Mouse (Mus musculus) layer of hippocampus, adult 9-10 months (tissue): ENCODE measurements at regions not wholly inside any gene's neighbourhood (a gene's known extent, or its start where the extent isn't known, plus 50 kb on each side); places are given as distances from the start of the nearest gene placed in this dataset.
"Not testable (repeated sequence)": the region's sequence is repeated elsewhere in the genome, so short reads cannot be mapped to it uniquely, and the experiment has no call there.

Source experiments
- DNase-seq: peaks from one replicate; pipeline ENCODE4 v3.0.0; 2022; ENCODE audit warnings: low spot score

DNA sequence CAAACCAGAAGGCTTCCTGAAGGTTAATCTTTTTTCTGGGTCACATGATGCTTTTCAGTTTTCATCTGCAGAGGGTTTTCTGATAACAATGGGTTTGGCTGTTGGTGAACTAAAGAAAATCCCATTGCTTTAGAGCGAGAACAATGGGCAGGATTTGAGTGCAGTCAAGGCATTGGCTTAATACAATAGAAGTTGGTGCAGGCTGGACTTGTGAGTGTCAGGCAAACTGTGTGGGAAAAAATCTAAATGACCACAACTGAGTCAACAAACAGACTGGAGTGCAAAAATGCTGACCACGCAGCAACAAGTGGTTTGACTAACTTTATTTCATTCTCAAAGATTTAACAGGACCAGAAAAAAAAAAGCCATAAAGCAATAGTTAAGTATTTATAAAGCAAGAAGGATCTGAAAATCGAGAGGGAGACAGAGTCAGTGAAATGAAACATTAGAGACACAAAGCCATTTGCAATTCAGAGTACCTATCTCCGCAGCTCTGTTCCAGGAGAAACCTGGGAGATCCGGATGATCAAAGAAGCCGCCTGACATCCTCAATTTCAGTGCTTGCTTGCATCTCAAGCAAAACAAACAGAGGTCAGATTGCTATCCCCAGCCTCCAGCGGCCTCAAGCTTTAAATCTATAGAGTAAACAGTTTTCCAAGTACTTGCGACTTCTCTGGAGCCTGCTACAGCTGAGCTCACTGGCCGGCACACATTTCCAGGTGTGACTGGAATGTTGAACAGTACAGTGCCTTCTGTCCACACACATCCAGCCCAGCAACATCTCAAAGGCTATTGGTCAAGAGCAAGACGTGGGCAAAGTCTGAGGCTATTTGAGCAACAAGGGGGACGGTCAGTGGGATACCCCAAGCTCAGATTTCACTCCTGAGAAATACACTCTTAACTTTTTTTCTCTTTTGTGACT is 229.5 kb upstream of the Arglu1 start:
- DNase-seq: no peak

DNA sequence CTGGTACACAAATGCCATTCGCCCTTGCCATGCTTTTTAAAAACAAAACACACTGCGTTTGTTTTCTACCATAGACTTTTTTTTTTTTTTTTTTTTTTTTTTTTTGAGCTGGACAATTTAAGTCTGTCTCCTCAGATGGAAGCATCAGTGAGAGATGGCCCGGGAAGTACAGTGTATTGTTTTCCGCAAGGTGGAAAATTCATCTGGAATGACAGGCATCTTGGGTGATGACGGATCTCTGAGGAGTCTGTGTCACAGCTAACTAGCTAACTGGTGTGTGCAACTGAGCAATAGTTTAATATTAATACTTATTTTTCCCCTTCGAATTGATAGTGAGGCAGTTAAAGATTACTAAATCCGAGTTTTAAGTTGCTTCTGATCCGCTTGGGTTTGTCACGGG is 228.7 kb upstream of the Arglu1 start:
- no peak for DNase-seq

DNA sequence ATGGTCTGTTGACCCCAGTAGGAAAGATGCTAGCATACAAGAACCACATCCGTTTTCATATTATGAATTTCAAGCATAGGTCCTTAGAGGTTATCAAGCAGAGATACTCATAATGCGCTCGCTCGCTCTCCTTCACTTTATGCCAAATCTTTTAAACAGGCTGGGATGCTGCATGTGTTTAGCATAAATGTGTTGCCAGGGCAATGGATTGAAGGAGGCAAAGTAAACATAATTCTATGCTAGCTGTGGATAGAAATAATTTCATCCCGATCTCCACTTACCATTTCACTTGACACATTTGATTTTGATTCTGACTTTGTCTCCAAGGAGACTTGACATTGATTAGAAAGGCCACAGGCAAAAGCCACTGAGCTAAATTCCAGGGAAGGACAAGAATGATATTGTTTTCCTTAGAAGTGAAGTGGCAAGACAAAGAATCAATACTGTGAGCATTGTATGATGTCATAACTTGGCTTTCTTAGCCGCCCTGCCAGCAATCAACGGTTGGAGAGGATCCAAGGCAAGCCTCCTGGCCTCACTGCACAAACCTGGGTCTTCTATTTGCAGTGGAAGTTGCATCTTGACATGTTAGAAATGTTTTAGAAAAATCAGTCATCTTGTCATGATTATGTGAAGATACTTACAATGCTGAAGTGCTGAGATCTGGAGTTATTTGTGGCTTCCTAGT is 217.3 kb upstream of the Arglu1 start:
- DNase-seq: no peak

DNA sequence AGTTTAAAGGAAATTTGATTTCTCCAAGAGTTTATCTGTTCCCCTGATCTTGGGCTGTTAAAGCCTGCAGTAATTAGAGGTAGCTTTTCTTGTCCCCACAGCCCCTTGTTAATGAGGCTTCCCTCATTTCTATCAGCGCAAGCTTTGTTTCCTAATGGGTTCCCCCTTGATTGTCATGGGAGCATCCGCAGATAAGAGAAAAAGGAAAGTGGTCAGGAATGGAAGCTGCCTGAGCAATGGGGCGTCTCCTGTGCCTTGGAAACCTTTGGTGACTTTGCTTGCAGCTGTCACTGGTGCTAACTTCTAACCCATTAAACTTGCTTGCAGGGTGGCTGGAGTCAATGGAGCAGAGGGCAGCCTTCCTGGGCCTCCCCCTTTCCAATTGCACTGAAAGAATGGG is 202.7 kb upstream of the Arglu1 start:
- no peak for DNase-seq

DNA sequence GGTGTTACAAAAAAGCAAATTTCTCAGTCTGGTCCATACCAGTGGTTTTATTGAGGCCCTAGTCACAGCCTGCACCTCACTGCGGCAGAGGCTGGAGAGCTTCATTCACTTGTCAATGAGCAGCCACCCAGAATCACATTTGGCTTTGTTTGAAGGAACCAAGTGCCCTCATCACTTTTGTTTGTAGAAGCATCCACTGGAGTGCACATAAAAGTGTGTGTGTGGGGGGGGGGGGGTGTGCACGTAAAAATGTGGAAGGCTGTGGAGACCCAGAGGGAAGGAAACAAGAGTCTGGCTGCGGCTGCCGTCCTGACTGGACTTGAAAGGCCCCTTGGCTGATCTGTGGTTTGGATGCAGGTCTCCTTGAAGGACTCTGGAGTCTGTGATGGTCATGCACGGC is 187.0 kb upstream of the Arglu1 start:
- no peak for DNase-seq

DNA sequence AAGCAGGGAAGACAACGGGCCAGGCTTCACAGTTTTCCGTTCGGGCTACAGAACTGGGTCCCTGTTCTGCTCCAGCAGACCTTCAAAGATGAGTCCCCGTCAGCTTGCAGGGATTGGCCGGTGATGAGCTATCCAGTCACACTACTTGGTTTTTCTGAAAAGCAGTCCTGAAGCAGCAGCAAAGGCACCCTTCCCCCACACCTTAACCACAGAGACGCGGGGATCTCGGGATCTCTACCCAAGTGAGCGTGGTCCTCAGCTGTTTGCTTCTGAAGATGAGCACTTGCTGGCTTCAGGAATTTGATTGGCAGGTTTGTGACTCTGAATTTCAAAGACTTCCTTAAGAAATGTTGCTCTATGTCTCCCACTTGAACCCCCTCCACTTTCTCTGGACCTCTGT is 186.6 kb upstream of the Arglu1 start:
- DNase-seq: no peak

DNA sequence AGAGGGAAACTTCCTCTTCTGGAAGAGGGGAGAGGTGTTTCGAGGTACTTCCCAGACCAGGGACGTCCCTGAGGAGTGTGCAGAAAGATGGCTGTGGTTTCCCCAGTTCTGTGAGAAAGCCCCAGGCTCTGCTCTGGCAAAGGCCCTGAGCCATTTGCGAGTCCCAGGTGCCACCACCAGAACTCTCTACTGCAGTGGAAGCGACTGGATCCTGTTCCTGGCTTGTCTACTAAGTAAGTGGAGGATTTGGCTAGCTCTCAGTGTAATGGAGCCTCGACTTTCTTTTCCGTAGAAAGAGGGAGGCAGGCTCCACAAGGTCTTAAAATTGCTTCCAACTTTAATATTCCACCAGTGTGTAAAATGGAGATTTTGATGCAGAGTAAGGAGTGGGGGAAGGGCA is 186.1 kb upstream of the Arglu1 start:
- DNase-seq: no peak

DNA sequence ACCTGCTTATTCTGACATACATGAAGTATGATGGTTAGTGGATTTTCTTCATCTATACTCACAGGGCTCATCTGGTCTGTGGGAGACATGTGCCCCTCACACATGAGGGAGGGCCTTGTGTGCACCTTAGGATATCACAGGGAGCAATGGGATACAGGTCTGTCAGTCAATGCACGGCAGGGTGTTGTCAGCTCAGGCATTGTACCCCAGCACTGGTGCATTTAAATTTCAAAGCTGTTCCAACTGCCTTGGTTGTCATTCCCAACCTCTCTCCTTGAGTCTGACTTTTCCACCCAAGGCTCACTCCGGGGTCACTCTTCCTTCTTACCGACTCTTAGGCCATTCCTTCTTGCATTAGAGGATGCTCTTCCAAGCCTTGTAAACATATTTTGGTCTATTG is 181.6 kb upstream of the Arglu1 start:
- DNase-seq: no peak

DNA sequence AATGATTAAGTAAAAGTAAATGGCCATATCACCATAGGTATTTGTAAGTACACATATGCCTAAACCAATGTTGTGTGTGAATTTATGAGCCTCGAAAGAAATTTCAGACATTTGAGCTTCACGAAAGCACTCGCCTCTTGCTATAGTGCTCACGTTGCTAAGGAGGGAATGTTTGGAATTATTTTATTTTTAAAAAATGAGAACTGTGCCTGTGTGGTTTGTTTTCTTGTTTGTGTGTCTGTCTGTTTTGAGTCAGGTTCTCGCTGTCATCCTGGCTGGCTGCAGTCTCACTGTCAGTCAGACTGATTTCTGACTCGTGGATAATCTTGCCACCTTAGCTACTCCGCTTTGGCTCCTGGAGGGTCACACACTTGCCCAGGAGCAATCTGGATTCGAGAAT is 180.7 kb upstream of the Arglu1 start:
- no peak for DNase-seq

DNA sequence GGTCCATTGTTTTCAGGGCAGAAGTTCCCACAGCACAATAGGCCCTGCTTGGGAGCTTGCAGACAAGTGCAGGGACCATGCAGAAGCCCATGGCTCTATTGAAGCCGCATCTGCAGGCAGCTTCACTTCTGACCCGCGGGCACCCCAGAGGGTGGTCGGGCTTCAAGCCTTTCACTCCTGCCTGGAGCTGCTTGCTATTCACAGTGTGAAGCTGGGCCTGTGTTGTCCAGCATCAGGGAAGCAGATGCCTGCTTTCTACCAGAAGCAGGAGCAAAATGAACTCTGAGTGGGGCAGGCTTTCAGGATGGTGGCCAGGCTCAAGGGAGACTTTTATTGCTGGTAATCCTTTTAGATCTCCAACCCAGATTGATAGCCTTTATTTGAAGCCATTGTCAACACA is 180.2 kb upstream of the Arglu1 start:
- no peak for DNase-seq

DNA sequence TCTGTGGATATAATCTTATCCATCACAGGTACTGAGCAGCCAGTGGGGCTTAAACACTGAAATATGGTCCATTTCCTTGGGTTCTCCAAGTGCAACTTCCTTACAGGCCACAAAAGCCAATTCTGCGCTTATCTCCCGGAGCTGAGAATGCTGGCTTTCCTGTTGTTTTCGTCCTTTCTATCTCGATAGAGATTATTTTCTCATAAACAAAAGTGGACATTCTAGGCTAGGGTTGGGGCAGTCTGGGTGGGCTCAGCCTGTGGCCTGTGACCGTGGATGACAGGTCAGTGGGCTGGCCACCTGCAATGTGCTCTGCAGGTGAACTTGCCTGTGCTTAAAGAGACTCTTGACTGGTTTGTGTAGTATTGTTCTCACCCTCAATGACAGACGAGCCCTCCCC is 179.0 kb upstream of the Arglu1 start:
- no peak for DNase-seq

DNA sequence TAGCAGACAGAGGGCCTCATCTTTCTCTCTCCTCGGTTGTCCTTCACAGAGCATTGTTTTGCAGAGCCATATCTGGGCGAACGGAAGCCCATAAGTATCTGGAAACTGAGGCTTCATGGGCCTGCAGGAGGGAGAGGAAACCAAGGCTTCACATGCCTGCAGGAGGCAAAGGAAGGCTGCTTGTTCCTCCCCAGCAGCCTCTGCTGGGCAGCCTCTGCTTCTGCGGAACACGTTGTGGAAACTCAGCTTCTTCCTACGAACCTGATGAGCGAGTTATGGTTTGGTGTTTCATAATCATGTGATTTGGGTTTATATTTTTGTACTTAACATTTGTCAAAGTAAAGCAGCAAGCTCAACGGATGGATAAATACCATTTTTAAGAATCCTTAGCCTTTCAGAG is 177.6 kb upstream of the Arglu1 start:
- no peak for DNase-seq

DNA sequence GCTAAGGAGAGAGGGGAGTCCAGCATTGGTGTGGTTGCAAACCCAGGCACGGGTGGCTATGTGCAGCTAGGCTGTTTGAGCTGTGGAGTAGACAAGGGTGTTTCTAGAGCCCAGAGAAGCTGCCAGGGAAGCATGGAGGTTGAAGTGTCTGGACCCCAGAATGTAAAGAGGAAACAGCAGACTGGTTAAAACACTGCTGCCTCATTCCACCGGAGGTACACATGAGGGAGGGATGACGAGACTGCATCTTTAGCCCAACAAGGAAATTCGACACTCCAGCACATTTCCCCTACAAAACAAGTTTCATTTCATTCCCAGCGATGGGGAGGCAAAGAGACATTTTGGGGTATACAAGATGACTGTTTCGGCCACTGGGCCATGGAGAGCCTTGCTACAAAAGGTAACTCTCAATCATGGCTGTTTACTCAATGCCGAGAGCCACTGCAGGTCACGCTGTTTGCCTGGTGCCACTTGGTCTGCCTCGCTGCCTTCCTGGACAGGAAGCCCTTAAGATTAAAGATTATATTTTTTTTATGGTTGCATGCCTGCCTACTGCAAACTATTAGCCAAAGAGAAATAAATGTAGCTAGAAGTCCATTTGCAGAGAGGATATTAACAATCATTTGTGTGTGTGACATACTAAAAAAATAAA is 176.9 kb upstream of the Arglu1 start:
- DNase-seq: no peak

DNA sequence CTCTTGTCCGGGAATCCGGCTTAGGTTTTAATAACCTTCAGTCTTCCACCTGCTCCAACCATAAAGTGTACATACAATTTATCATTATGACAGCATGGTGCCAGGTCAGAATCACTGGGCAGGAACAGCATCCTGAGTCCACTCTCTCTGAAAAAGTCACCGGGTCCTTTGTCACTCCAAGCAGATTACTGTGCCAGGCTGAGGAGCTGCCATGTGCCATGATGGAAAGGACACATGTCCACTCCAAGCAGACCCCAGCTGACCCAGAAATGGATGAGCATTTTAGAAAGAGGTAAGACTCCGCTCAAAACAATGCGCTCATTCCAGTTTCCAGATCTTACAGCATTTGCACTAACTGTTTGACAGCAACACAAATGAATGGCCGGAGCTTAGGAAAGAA is 172.4 kb upstream of the Arglu1 start:
- no peak for DNase-seq

DNA sequence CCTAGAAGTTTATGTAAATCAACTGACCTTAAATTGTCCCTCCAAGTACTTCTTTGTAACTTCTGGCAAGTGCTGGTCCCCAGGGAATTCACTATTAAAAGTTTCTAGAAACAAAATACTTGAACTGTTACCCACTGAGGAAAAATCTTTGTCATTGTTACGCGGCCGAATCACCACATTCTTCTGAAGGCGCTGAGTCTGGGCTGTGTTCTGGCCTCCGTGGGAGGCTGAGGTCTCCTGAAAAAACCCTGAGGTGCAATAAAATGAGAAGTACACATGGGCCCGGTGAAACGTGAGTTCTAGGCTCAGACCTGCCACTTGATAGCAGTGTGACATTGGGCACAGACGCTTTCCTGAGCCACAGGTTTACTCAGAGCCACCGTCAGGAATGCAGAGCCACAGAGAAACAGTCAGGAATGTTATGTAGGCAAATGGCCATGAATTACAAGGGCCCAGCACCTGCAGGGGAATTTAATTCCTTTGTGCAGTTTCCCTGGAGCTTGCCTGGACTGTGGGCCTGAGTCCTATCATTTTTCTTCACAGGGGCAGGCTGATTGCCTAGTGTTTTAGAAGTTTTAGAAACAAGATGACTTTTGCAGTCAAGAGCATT is 171.1 kb upstream of the Arglu1 start:
- no peak for DNase-seq

DNA sequence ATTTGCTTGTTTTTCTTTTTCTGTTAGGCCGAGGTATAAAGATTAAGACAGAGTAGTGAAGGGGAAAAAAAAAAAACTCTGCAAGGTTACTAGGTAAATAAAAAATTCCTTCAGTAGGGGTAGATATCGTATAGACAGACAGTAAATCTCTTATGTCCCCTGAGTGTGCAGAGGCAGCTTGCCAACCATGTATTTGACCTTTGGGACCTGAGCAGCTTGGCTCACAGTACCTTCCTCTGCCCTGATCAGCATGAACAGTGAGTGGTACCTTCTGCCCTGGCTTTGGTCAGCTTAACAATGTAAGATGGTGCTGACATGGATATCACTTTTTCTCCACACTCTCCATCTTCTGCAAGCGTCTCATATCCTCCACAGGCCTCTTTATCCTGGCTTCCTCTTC is 168.3 kb upstream of the Arglu1 start:
- no peak for DNase-seq

DNA sequence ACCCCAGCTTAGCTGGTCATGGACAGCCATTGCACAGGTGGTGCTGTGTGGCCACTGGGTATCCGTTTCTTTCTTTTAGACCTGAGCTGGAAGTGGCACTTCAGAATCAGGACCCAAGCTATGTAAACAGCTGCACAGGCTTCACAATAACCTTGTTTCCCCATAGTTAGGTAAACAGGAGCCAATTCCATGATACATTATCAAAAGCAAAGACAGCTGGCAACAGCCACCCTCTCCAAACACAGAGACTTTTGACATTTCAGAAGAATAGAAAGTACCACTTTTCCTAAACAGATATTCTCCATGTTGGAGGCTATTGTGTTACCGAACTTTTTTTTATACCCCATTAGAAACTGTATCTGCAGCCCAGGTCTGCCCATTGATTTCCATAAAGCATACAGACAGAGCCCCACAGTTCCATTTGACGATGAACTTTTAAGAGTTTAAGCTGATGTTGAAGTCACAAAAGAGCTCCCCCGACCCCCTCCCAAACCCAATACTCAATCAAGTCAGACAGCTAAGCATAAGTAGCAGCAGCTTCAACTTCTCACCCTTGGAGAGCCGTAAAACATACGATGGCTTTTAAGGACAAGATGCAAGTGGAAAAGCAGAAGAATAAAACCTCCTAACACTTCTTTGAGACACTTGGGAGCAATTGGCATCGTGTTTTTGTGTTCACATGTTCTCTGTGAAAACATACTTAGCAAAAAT is 162.5 kb upstream of the Arglu1 start:
- no peak for DNase-seq

DNA sequence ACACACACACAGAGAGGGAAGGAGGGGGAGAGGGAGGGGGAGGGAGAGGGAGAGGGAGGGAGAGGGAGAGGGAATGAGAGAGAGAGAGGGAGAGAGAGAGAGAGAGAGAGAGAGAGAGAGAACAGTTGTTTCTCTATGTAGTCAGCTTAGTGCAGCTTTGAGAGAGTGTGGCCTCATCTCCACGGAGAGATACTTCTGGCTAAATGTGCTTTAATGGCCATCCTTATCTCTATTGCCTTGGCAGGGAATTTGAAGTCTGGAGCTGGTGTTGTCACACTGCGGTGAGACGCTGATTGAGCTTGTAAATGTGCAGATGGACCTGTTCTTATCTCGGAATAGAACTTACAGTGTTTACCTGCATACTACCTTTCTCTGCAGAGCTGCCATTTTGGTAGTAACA is 160.9 kb upstream of the Arglu1 start:
- DNase-seq: no peak

DNA sequence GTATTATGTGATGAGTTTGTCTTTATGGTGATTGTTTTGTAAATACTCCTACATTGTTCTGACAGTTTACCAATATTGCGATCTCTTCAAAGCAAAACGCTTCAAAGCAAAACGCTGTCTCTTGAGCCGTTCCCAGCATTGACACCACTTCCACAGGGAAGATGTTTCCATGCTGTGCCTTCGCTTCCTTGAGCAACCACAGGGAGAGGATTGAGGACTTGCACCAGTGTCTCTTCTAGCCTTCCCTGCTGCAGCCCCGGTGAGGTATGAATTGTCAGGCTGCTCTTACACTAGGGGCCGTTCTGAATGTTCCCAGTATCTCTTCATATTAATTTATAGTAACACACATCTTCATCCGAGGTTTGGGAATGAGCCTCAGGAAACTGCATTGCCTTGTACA is 160.4 kb upstream of the Arglu1 start:
- no peak for DNase-seq

DNA sequence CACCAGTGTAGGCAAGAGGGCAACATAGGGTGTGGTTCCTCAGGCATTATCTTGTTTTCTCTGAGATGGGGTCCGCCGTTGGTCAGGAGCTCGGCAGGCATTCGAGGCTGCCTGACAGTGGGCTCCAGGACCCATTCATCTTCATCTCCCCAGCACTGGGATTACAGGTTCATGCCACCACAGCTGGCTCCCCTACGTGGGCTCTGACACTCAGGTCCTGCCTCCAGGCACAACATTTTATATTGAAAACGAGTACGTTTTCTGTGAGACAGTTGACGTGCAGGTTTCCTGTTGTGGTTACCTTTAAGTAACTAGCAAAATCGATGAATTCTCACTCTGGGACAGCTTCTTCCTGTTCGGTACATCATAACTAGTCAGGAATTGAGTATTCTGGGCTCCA is 157.3 kb upstream of the Arglu1 start:
- DNase-seq: no peak

DNA sequence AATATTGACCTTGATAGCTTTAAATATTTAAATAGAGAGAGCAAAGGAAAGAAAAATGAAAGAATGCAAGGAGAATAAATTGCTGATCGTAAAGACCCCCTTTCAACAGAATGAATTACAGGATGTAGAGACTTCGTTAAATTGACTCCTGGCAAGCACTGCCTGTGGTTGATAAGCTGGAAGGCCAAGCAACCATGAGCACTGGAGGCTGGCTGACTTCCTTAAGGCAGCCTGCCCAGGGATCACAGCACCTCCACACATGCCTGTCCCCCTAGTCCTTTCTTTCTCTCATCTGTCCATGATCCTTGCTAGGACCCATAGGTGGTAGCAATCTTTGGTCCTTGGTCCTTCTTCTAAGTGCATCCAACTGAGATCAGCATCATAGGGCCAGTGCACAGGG is 152.0 kb upstream of the Arglu1 start:
- no peak for DNase-seq

DNA sequence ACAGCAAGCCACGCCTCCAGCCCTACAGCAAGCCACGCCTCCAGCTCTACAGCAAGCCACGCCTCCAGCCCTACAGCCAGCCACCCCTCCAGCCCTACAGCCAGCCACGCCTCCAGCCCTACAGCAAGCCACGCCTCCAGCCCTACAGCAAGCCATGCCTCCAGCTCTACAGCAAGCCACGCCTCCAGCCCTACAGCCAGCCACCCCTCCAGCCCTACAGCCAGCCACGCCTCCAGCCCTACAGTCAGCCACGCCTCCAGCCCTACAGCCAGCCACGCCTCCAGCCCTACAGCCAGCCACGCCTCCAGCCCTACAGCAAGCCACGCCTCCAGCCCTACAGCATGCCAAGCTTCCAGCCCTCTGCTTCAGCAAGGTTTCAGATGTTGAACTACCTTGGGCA is 145.8 kb upstream of the Arglu1 start:
- DNase-seq: not testable (repeated sequence)
